Mouse (Mus musculus): Measurements from ENCODE around the gene Zfp663. TPM values are rescaled to one million over a fixed set of nuclear protein-coding genes. Genes with fewer than 3 reads are reported as not detected.
A peak's percentile ranks its signal among the peaks of the same experiment; 100 is the strongest.

Zfp663 gene
- polyA plus RNA-seq (2012; rRNA removed), result not detected in 2 replicates

DNA sequence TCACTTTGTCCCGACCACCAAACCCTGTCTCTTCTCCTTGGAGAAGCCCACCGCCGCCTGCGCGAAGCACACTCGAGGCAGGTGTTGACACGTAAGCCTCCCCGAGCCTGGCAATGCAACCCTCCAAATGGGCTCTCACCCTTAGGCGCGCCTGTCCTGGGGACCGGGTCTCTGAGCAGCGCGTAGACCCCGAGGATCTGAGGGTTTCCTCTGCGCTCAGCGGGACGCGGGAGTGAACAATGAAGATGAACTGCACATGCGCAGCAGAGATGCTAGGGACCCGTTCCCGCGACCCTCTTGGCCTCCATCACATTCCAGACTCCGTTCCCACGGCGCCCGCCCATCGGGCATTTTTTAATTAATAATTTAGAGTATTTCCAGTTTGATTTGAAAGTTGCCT is at the start of gene Zfp663:
TSS of gene Zfp663 (minus strand) at position 234 of the 400 bp plus-strand sequence.
- Histone ChIP-seq H3K4me1 (ENCODE audit: control insufficient read depth, insufficient read depth, low read length) (no peaks in the 10 kb centered on the region), H3K36me3 (ENCODE audit: control insufficient read depth, insufficient read depth, low read length) (no peaks in the 10 kb centered on the region), H3K4me3 (ENCODE audit: insufficient read depth, low read depth, low read length) (no peak within 1 kb of the TSS), H3K27ac (ENCODE audit: insufficient read depth, low read depth, low read length) (no peak within 1 kb of the TSS), H3K27me3 (replicated peaks; ENCODE audit: control insufficient read depth, insufficient read depth, low read length) (0 out of 2 replicates have a peak, but pooled peaks cover 2% of the 10 kb centered on the region)
- WGBS, result 6% methylated on average over 27 of the region's 27 CpGs
- DNase-seq, result no peak
- TF ChIP-seq CTCF (conservative IDR thresholded peaks at IDR 0.05; ENCODE audit: insufficient read depth, insufficient read length, low read depth, low read length) (no peak), POLR2A (IDR thresholded peaks at IDR 0.05; ENCODE audit: low read depth, low read length) (no peak)

DNA sequence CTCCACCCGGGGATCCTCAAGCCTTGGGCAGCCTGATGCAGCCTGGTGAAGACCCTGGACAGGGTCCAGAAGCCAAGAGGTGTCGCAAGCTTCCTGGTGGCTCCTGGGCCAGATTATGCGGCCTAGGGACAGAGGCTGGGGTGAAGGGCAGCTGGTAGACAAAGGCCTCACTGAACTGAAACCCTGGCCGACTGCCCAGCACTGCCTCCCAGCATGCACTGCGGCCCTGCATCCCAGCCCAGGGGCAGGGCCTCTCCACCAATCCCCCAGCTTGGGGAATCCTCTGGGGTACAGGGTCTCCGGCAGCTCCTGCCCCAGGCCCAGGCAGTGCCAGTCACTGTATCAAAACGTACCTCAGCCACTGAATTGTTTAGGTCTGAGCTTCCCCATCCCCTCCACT is 48.8 kb upstream of the Zfp663 start:
- H3K36me3 ChIP-seq (ENCODE audit: control insufficient read depth, insufficient read depth, low read length), result no peaks in the 10 kb centered on the region
- DNase-seq, result peak; percentile 79
- no peak overlapping the region for H3K27ac ChIP-seq (ENCODE audit: insufficient read depth, low read depth, low read length)
- H3K4me3 ChIP-seq (ENCODE audit: insufficient read depth, low read depth, low read length), result no peak overlapping the region
- H3K27me3 ChIP-seq (replicated peaks; ENCODE audit: control insufficient read depth, insufficient read depth, low read length), result no peaks in the 10 kb centered on the region
- TF ChIP-seq CTCF (conservative IDR thresholded peaks at IDR 0.05; ENCODE audit: insufficient read depth, insufficient read length, low read depth, low read length) (no peak), POLR2A (IDR thresholded peaks at IDR 0.05; ENCODE audit: low read depth, low read length) (no peak)
- WGBS, result 42% methylated on average over 7 of the region's 7 CpGs
- H3K4me1 ChIP-seq (ENCODE audit: control insufficient read depth, insufficient read depth, low read length), result 0 out of 2 replicates have a peak, but pooled peaks cover 2% of the 10 kb centered on the region

DNA sequence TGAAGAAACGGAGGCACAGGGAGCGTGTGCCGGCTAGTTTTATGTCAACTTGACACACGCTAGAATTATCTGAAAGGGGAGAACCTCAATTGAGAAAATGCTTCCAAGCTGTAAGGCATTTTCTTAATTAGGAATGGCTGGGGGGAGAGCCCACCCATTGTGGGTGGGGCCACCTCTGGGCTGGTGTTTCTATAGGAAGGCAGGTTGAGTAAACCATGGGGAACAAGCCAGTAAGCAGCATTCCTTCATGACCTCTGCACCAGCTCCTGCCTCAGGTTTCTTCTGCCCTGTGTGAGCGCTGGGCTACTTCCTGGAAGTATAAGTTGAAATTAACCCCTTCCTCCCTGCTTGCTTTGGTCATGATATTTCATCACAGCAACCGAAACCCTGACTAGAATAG is 47.3 kb upstream of the Zfp663 start:
- Histone ChIP-seq H3K27ac (ENCODE audit: insufficient read depth, low read depth, low read length) (no peak overlapping the region), H3K27me3 (replicated peaks; ENCODE audit: control insufficient read depth, insufficient read depth, low read length) (no peaks in the 10 kb centered on the region), H3K4me3 (ENCODE audit: insufficient read depth, low read depth, low read length) (no peak overlapping the region), H3K36me3 (ENCODE audit: control insufficient read depth, insufficient read depth, low read length) (no peaks in the 10 kb centered on the region), H3K4me1 (ENCODE audit: control insufficient read depth, insufficient read depth, low read length) (0 out of 2 replicates have a peak, but pooled peaks cover 2% of the 10 kb centered on the region)
- TF ChIP-seq CTCF (conservative IDR thresholded peaks at IDR 0.05; ENCODE audit: insufficient read depth, insufficient read length, low read depth, low read length) (no peak), POLR2A (IDR thresholded peaks at IDR 0.05; ENCODE audit: low read depth, low read length) (no peak)
- WGBS, result 75% methylated on average over 6 of the region's 6 CpGs
- DNase-seq, result no peak

DNA sequence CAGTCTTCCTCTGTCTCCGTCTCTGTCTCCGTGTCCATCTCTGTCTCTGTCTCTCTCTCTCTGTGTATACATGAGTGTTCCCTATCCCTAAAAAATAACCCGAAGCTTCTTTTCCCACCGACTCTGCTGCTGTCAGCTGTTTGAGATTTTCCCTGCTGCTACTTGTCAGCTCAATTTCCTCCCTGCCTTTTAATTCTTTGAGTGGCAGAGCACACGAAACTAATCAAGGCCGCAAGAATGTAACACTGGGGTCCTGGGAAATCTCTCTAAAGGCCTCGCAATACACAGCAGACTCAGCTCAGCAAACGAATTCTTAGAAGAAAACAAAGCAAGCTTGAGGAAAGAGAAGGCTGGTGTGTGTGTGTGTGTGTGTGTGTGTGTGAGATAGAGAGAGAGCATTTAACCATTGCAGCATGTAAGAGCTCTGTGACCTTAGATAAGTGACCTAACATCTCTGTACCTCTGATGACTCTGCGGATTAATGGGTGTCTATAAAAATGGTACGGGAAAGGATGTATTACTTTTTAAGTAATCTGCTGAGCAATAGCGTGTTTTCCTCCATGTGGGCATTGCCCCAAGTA is 46.7 kb upstream of the Zfp663 start:
- no peaks in the 10 kb centered on the region for H3K36me3 ChIP-seq (ENCODE audit: control insufficient read depth, insufficient read depth, low read length)
- no peak for DNase-seq
- no peak overlapping the region for H3K4me3 ChIP-seq (ENCODE audit: insufficient read depth, low read depth, low read length)
- WGBS, result 58% methylated on average over 11 of the region's 11 CpGs
- no peak for TF ChIP-seq CTCF (conservative IDR thresholded peaks at IDR 0.05; ENCODE audit: insufficient read depth, insufficient read length, low read depth, low read length)
- no peak for TF ChIP-seq POLR2A (IDR thresholded peaks at IDR 0.05; ENCODE audit: low read depth, low read length)
- 0 out of 2 replicates have a peak, but pooled peaks cover 2% of the 10 kb centered on the region for H3K4me1 ChIP-seq (ENCODE audit: control insufficient read depth, insufficient read depth, low read length)
- no peaks in the 10 kb centered on the region for H3K27me3 ChIP-seq (replicated peaks; ENCODE audit: control insufficient read depth, insufficient read depth, low read length)
- no peak overlapping the region for H3K27ac ChIP-seq (ENCODE audit: insufficient read depth, low read depth, low read length)

DNA sequence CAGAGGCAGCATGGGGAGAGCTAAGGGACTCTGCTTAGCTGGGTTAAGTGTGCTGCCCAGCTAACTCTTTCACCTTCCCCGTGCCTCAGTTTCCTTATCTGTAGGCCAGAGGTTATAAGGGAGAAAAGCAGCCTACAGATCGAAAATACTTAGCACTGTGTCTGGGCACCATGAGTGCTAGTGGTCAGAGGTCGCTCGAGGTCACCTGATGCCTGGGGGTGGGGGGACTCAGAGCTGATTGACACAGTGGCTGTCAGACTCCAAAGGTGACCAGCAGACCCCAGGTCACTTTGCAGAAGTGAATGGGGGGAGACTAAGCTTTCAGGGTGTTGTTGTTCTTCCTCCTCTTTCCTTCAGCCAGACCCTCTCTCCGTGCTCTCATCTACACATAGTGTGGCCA is 45.8 kb upstream of the Zfp663 start:
- no peak for DNase-seq
- WGBS, result 79% methylated on average over 5 of the region's 5 CpGs
- no peaks in the 10 kb centered on the region for H3K27me3 ChIP-seq (replicated peaks; ENCODE audit: control insufficient read depth, insufficient read depth, low read length)
- no peak overlapping the region for H3K27ac ChIP-seq (ENCODE audit: insufficient read depth, low read depth, low read length)
- no peak for TF ChIP-seq CTCF (conservative IDR thresholded peaks at IDR 0.05; ENCODE audit: insufficient read depth, insufficient read length, low read depth, low read length)
- no peak for TF ChIP-seq POLR2A (IDR thresholded peaks at IDR 0.05; ENCODE audit: low read depth, low read length)
- H3K4me1 ChIP-seq (ENCODE audit: control insufficient read depth, insufficient read depth, low read length), result 0 out of 2 replicates have a peak, but pooled peaks cover 2% of the 10 kb centered on the region
- H3K4me3 ChIP-seq (ENCODE audit: insufficient read depth, low read depth, low read length), result no peak overlapping the region
- H3K36me3 ChIP-seq (ENCODE audit: control insufficient read depth, insufficient read depth, low read length), result no peaks in the 10 kb centered on the region

DNA sequence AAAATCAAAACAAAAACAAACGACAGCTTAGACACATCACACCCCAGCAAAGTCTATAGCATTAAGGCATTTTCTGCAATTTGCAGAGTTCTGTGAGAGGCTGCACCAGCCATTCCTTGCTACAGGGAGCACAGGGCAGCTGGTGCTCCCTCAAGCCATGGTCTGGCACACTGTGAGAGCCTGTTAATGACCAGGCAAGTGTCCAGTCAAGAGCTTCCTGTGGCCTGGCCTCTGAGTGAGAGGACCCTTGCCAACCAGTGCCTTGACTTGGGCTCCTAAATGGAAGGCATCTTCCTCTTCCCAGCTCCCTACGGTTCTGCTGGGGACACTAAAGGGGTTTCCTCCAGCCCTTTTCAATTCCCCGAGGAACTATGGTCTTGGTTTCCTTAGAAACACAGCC is 45.4 kb upstream of the Zfp663 start:
- Histone ChIP-seq H3K27me3 (replicated peaks; ENCODE audit: control insufficient read depth, insufficient read depth, low read length) (no peaks in the 10 kb centered on the region), H3K4me1 (ENCODE audit: control insufficient read depth, insufficient read depth, low read length) (0 out of 2 replicates have a peak, but pooled peaks cover 2% of the 10 kb centered on the region), H3K27ac (ENCODE audit: insufficient read depth, low read depth, low read length) (no peak overlapping the region), H3K4me3 (ENCODE audit: insufficient read depth, low read depth, low read length) (no peak overlapping the region), H3K36me3 (ENCODE audit: control insufficient read depth, insufficient read depth, low read length) (no peaks in the 10 kb centered on the region)
- 43% methylated on average over 3 of the region's 3 CpGs for WGBS
- DNase-seq, result no peak
- no peak for TF ChIP-seq POLR2A (IDR thresholded peaks at IDR 0.05; ENCODE audit: low read depth, low read length)
- TF ChIP-seq CTCF (conservative IDR thresholded peaks at IDR 0.05; ENCODE audit: insufficient read depth, insufficient read length, low read depth, low read length), result no peak

DNA sequence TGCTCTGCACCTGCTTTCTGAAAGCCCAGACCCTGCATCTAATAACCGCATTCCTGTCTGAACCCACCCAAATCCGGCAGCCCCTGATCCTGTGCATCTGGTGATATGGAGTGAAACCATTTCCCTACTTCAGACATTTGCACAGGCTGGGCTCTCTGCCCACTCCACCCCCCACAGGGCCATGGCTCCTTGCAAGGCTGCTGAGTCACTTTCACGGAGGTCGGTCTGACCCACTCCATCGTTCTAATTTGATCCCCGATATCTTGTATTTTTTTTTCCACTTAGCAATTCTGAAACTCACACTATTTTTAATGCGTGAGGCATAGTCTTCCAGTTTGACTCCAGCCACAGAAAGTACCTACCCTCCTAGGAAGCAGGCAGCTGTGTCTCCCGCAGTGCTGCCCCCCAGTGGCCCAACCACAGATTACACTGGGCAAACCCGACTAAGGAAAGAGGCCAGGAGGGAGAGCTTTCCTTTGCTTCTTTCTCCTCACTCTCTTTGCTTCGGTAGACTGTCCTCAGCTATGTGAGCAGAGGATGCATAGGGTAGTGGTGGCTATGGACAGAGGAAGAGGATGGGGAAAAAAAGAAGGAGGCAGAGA is 39.3 kb upstream of the Zfp663 start:
- whole genome bisulfite sequencing, result 37% methylated on average over 10 of the region's 10 CpGs

More for the DNA sequence above, 39.3 kb upstream of the Zfp663 start:
- Histone ChIP-seq H3K36me3 (ENCODE audit: control insufficient read depth, insufficient read depth, low read length) (no peaks in the 10 kb centered on the region), H3K4me3 (ENCODE audit: insufficient read depth, low read depth, low read length) (no peak overlapping the region), H3K27ac (ENCODE audit: insufficient read depth, low read depth, low read length) (no peak overlapping the region), H3K27me3 (replicated peaks; ENCODE audit: control insufficient read depth, insufficient read depth, low read length) (no peaks in the 10 kb centered on the region), H3K4me1 (ENCODE audit: control insufficient read depth, insufficient read depth, low read length) (no peaks in the 10 kb centered on the region)
- DNase-seq, result peak; percentile 66
- TF ChIP-seq CTCF (conservative IDR thresholded peaks at IDR 0.05; ENCODE audit: insufficient read depth, insufficient read length, low read depth, low read length) (peak; percentile 83), POLR2A (IDR thresholded peaks at IDR 0.05; ENCODE audit: low read depth, low read length) (no peak)

Data from kidney, adult 2 months (tissue).